Mouse (Mus musculus): ENCODE results near the gene Rnaseh2c.

DNA sequence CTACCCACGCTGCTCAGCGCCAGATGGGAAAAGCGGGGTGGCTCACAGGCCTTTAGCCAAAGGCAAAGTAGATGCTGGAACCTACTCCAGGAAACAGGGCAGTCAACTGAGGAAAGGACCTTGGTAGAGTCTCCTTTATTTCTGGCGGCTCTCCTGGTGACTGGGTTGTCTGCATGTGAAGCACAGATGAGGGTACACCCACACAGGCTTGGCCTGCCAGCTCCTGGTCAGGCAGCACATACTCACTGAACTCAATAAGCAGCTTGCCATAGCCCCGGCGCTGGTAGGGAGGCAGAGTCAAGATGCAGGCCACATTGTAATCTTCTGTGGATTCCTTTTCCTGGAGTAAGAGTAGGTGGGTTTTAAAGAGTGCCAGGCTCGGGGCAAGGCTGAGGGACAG, 3.5 kb downstream of the Rnaseh2c start:
- no peak for TF ChIP-seq CTCF (IDR thresholded peaks at IDR 0.05; ENCODE audit: low read depth, low read length)
- TF ChIP-seq POLR2A (IDR thresholded peaks at IDR 0.05; ENCODE audit: borderline replicate concordance, low read depth, low read length): no peak

All from bone marrow macrophage, adult 2 months (primary cell).